19 mouse cellular contexts compared by ENCODE assay signal in the genomic region with DNA sequence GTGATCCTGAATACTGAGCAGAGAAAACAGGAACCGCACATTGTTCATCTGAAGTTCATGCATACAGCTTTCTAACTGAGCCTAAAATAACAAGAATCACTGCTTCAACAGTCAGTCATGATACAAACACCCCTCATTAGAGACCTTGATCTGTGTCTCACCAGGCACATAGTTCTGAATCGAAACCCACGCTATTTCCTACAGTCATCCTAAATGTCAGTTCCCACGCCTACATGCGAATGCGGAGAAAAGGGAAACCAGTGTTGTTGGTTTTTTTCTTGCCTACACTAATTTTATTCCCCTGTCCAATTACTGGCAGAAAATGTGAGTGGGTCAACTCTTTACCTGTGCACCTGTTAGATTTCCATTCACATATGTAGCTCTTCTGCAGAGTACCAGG.
DNase-seq lines count a peak whose midpoint lies in the region; ATAC-seq and TF ChIP-seq lines count a peak whose summit lies in the region.
"Had no signal": no experiment of that assay in that cellular context is flagged by ENCODE, and none has a peak within 500 bp of the region (broad histone marks: within the 10 kb centered on the region; RNA-seq: fewer than 3 reads in every experiment).

No protein-coding gene starts in this region.

- H3K4me3 ChIP-seq in olfactory bulb, adult 2 months (ENCODE audit: insufficient read depth, low read depth, low read length): no peak overlapping the region
- H3K4me3 ChIP-seq: embryonic facial prominence, embryonic 10.5 days; forebrain, embryonic 13.5 days; heart, adult 2 months; heart, embryonic 15.5 days; hindbrain, embryonic 10.5 days had no signal

- H3K4me1 ChIP-seq in olfactory bulb, adult 2 months (ENCODE audit: control insufficient read depth, insufficient read depth, low read length): peaks cover 11% of the 10 kb centered on the region
- H3K4me1 ChIP-seq: embryonic facial prominence, embryonic 10.5 days; forebrain, embryonic 13.5 days; heart, embryonic 15.5 days; hindbrain, embryonic 10.5 days had no signal

- peak; percentile 46 for ATAC-seq in activated CD4-positive, CD25-positive, alpha-beta regulatory T cell, adult 4 months
- ATAC-seq: forebrain, embryonic 13.5 days had no signal

- TF ChIP-seq POLR2A in olfactory bulb, adult 2 months (IDR thresholded peaks at IDR 0.05; ENCODE audit: insufficient read depth, low read depth, low read length): no peak

- WGBS in olfactory bulb, adult 2 months: 46% methylated on average over 6 of the region's 6 CpGs

- TF ChIP-seq CTCF in olfactory bulb, adult 2 months (IDR thresholded peaks at IDR 0.05; ENCODE audit: insufficient read depth, low read depth, low read length): no peak

- intact Hi-C loops in heart, postnatal 14 days (cut with DNase I): no loop called here

- peak; percentile 19 for DNase-seq in heart, adult 11 months
- DNase-seq in heart, postnatal 14 days: no peak
- peak; percentile 62 for DNase-seq in right cerebral cortex, adult 18-20 months
- DNase-seq in right cerebral cortex, postnatal 4 days: no peak
- DNase-seq in testis, postnatal 10 days (ENCODE audit: low spot score): no peak
- DNase-seq in embryo, embryonic 10 days (ENCODE audit: low spot score): no peak
- DNase-seq: adrenal gland, postnatal 10 days; cerebellum, adult 18-20 months; cerebellum, adult 9-11 months; cerebellum, postnatal 36 days; gastrocnemius, postnatal 10 days; heart, adult 2 months had no signal

- H3K27ac ChIP-seq in olfactory bulb, adult 2 months (ENCODE audit: insufficient read depth, low read depth, low read length): peak overlapping the region; percentile 96; the same call in 1 of the 2 replicates
- H3K27ac ChIP-seq: embryonic facial prominence, embryonic 10.5 days; forebrain, embryonic 13.5 days; heart, adult 2 months; heart, embryonic 15.5 days; hindbrain, embryonic 10.5 days; hindbrain, embryonic 14.5 days had no signal

Comparison
In these comparisons a context has a peak if more than half of its experiments do, and no peak if none do; other contexts are left out.
1. DNase-seq: peak in heart, adult 11 months (single experiment) and right cerebral cortex, adult 18-20 months (single experiment); none in heart, postnatal 14 days (0 of 2), right cerebral cortex, postnatal 4 days (single experiment), testis, postnatal 10 days (single experiment) and embryo, embryonic 10 days (single experiment).